ENCODE assay signal across 16 mouse cellular contexts in genomic region chr9:32468313-32468712, GRCm38 (mm10).
"Had no signal": no experiment of that assay in that cellular context is flagged by ENCODE, and none has a peak within 500 bp of the region (broad histone marks: within the 10 kb centered on the region; RNA-seq: fewer than 3 reads in every experiment).

No protein-coding gene starts in this region.

- H3K9me3 ChIP-seq: liver, embryonic 15.5 days; lung, embryonic 15.5 days; megakaryocyte, embryonic 14.5 days; midbrain, embryonic 15.5 days; neural tube, embryonic 13.5 days had no signal

- H3K4me1 ChIP-seq: midbrain, embryonic 15.5 days; neural tube, embryonic 13.5 days had no signal

- ATAC-seq: inflammation-experienced regulatory T-cells, adult 6 months; intestine, postnatal 0 days; midbrain, embryonic 15.5 days had no signal

- H3K27me3 ChIP-seq: liver, embryonic 15.5 days; lung, embryonic 15.5 days; megakaryocyte, embryonic 14.5 days; midbrain, embryonic 15.5 days; neural tube, embryonic 13.5 days had no signal

- H3K4me2 ChIP-seq: liver, embryonic 11.5 days; liver, embryonic 15.5 days; lung, embryonic 15.5 days; midbrain, embryonic 11.5 days; midbrain, embryonic 15.5 days; neural tube, embryonic 13.5 days had no signal

- H3K27ac ChIP-seq: left cerebral cortex, adult 2 months; liver, embryonic 15.5 days; lung, embryonic 15.5 days; macrophage; midbrain, embryonic 15.5 days; neural tube, embryonic 13.5 days had no signal

- H3K4me3 ChIP-seq: left cerebral cortex, adult 2 months; liver, embryonic 15.5 days; lung, embryonic 15.5 days; megakaryocyte, embryonic 14.5 days; midbrain, embryonic 15.5 days; neural tube, embryonic 13.5 days had no signal

- H3K9ac ChIP-seq: liver, embryonic 15.5 days; lung, embryonic 15.5 days; midbrain, embryonic 15.5 days; neural tube, embryonic 13.5 days had no signal

- H3K36me3 ChIP-seq: liver, embryonic 15.5 days; lung, embryonic 15.5 days; midbrain, embryonic 15.5 days; neural tube, embryonic 13.5 days had no signal

- DNase-seq: retina, postnatal 1 day; right cerebral cortex, postnatal 4 days; spleen, adult 18-20 months; thymus, adult 18-20 months; thymus, postnatal 14 days had no signal
